Mouse (Mus musculus) megakaryocyte, embryonic 14.5 days (primary cell): ENCODE measurements around the gene Mrtfa.

ENCODE experiments used
- FLI1 ChIP-seq: IDR thresholded peaks from 2 replicates; pipeline ENCODE4 v1.6.1; 2012; ENCODE audit warnings: low read length, inconsistent platforms, mixed read lengths
- GATA1 ChIP-seq: IDR thresholded peaks from 3 replicates; pipeline ENCODE4 v1.6.1; 2012; ENCODE audit warnings: mixed read lengths, low read length, inconsistent platforms, borderline replicate concordance

- no peak for TF ChIP-seq GATA1
- no peak for TF ChIP-seq FLI1
Measured at GRCm38 (mm10) chr15:81072748-81073147, 117.8 kb downstream of the Mrtfa start.
